Mouse (Mus musculus) lung, postnatal 0 days (tissue): ENCODE data around the gene Dnase2b. TPM values are rescaled to one million over a fixed set of nuclear protein-coding genes. Genes with fewer than 3 reads are reported as not detected.

Source experiments
- ATAC-seq: fragments of 200-750 bp; cut with Nextera tagmentation; 2 replicates; pipeline ENCODE4 v1.8.0; 2017; ENCODE audit warnings: moderate library complexity
- DNase-seq: peaks from one replicate; pipeline ENCODE4 v3.0.0-alpha.2; 2016; ENCODE audit warnings: low spot score
- H3K27ac ChIP-seq: fragments of 300-500 bp; sonication (generic); 2 replicates; pipeline ENCODE4 v1.5.1; 2014; ENCODE audit warnings: antibody characterized with exemption, mild to moderate bottlenecking, low read length, mixed read lengths
- H3K27me3 ChIP-seq: fragments of 300-500 bp; sonication (generic); replicated peaks from 2 replicates; pipeline ENCODE4 v1.6.1; 2014; ENCODE audit warnings: low read length, mixed read lengths; ENCODE audit not compliant: insufficient read depth
- H3K36me3 ChIP-seq: fragments of 300-500 bp; sonication (generic); 2 replicates; pipeline ENCODE4 v1.6.1; 2014; ENCODE audit warnings: low read length, mixed read lengths; ENCODE audit not compliant: insufficient read depth
- H3K4me1 ChIP-seq: fragments of 300-500 bp; sonication (generic); 2 replicates; pipeline ENCODE4 v1.6.1; 2014; ENCODE audit warnings: antibody characterized with exemption, low read depth, low read length, mixed read lengths; ENCODE audit not compliant: insufficient read depth
- H3K4me2 ChIP-seq: fragments of 300-500 bp; sonication (generic); replicated peaks from 2 replicates; pipeline ENCODE4 v1.6.1; 2014; ENCODE audit warnings: low read depth, mild to moderate bottlenecking, low read length, moderate library complexity, mixed read lengths
- H3K4me3 ChIP-seq: fragments of 300-500 bp; sonication (generic); 2 replicates; pipeline ENCODE4 v1.5.1; 2014; ENCODE audit warnings: low read depth, low read length
- H3K9ac ChIP-seq: fragments of 300-500 bp; sonication (generic); replicated peaks from 2 replicates; pipeline ENCODE4 v1.6.1; 2014; ENCODE audit warnings: low read depth, mild to moderate bottlenecking
- H3K9me3 ChIP-seq: fragments of 300-500 bp; sonication (generic); 2 replicates; pipeline ENCODE4 v1.6.1; 2016; ENCODE audit warnings: low read length, mixed read lengths
- CTCF ChIP-seq: IDR thresholded peaks from 2 replicates; pipeline ENCODE4 v1.5.1; 2016; ENCODE audit warnings: antibody characterized with exemption, mild to moderate bottlenecking
- EP300 ChIP-seq: IDR thresholded peaks from 2 replicates; pipeline ENCODE4 v1.6.1; 2016; ENCODE audit warnings: antibody characterized with exemption, mild to moderate bottlenecking, control low read depth
- WGBS: fragments of 180-500 bp; shearing (Covaris S2); extraction: QIAGEN DNeasy Blood & Tissue Kit; methylation state at CpG from one replicate; pipeline ENCODE4 v1.1.7; 2014; 5-methylcytosine and 5-hydroxymethylcytosine counted together
- polyA plus RNA-seq: library from polyadenylated mRNA; unstranded; fragments of >200 nt; fragmentation: Nextera tagmentation; extraction: Ambion mirVana; gene quantifications from 2 replicates; pipeline ENCODE4 v1.2.1, GENCODE M21; 2015

Dnase2b gene
- polyA plus RNA-seq, 1 experiment from 2014 or later, result 0.07 TPM

DNA sequence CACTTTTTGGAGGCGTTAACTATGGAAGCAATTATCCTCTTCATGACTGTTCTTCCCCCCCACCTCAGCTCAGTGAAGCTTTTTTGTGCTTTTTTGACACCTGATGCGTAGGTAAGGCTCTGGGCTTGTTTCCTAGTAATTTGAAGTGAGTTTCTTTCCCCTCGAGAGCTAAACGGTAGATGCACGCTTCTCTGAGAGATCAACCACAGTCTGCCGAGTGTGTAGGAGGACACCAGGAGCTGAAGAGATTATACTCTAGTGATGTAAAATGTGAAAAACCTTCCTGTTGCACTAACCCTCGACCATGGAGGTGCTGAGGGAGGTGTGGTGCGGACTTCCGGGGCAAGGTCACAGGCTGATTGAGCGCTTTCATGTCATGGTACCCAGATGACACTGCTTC is 4.7 kb upstream of the Dnase2b start:
- no peak overlapping the region for H3K4me2 ChIP-seq
- TF ChIP-seq CTCF (no peak), EP300 (no peak)
- no peaks in the 10 kb centered on the region for H3K4me1 ChIP-seq
- no peak for ATAC-seq
- H3K9me3 ChIP-seq, result no peaks in the 10 kb centered on the region
- H3K4me3 ChIP-seq, result no peak overlapping the region
- H3K27me3 ChIP-seq, result no peaks in the 10 kb centered on the region
- H3K27ac ChIP-seq, result no peak overlapping the region
- no peak overlapping the region for H3K9ac ChIP-seq
- H3K36me3 ChIP-seq, result no peaks in the 10 kb centered on the region
- no peak for DNase-seq
- 80% methylated on average over 10 of the region's 10 CpGs for WGBS

GRCm38 (mm10) chr3:146618357-146618756 is 3.0 kb upstream of the Dnase2b start:
- WGBS, result 60% methylated on average over 4 of the region's 4 CpGs
- no peak for ATAC-seq
- Histone ChIP-seq H3K4me3 (no peak overlapping the region), H3K9ac (no peak overlapping the region), H3K9me3 (no peaks in the 10 kb centered on the region), H3K27me3 (no peaks in the 10 kb centered on the region), H3K4me2 (no peak overlapping the region), H3K27ac (no peak overlapping the region), H3K36me3 (no peaks in the 10 kb centered on the region), H3K4me1 (no peaks in the 10 kb centered on the region)
- no peak for DNase-seq
- no peak for TF ChIP-seq EP300
- no peak for TF ChIP-seq CTCF

GRCm38 (mm10) chr3:146617946-146618345 is 2.5 kb upstream of the Dnase2b start:
- no peak overlapping the region for H3K4me3 ChIP-seq
- H3K27ac ChIP-seq, result no peak overlapping the region
- no peaks in the 10 kb centered on the region for H3K36me3 ChIP-seq
- H3K9ac ChIP-seq, result no peak overlapping the region
- ATAC-seq, result no peak
- H3K9me3 ChIP-seq, result no peaks in the 10 kb centered on the region
- TF ChIP-seq EP300 (no peak), CTCF (no peak)
- no peaks in the 10 kb centered on the region for H3K4me1 ChIP-seq
- no peak for DNase-seq
- H3K27me3 ChIP-seq, result no peaks in the 10 kb centered on the region
- no peak overlapping the region for H3K4me2 ChIP-seq

GRCm38 (mm10) chr3:146616533-146617283 is 1.3 kb upstream of the Dnase2b start:
- Histone ChIP-seq H3K9me3 (no peaks in the 10 kb centered on the region), H3K4me1 (no peaks in the 10 kb centered on the region), H3K36me3 (no peaks in the 10 kb centered on the region), H3K4me2 (no peak overlapping the region), H3K27me3 (no peaks in the 10 kb centered on the region), H3K27ac (no peak overlapping the region), H3K4me3 (no peak overlapping the region), H3K9ac (no peak overlapping the region)
- DNase-seq, result no peak
- TF ChIP-seq CTCF (no peak), EP300 (no peak)
- no peak for ATAC-seq
- WGBS, result 64% methylated on average over 5 of the region's 5 CpGs

GRCm38 (mm10) chr3:146611821-146612220 is 3.6 kb downstream of the Dnase2b start:
- DNase-seq, result no peak
- WGBS, result 56% methylated on average over 4 of the region's 4 CpGs
- H3K9me3 ChIP-seq, result no peaks in the 10 kb centered on the region
- H3K4me3 ChIP-seq, result no peak overlapping the region
- no peak overlapping the region for H3K4me2 ChIP-seq
- H3K36me3 ChIP-seq, result no peaks in the 10 kb centered on the region
- H3K27me3 ChIP-seq, result no peaks in the 10 kb centered on the region
- H3K9ac ChIP-seq, result no peak overlapping the region
- no peak for TF ChIP-seq EP300
- no peak for TF ChIP-seq CTCF
- no peak overlapping the region for H3K27ac ChIP-seq
- ATAC-seq, result no peak
- no peaks in the 10 kb centered on the region for H3K4me1 ChIP-seq

- no peak for DNase-seq
- no peak overlapping the region for H3K4me3 ChIP-seq
- no peak for ATAC-seq
- no peak for TF ChIP-seq EP300
- TF ChIP-seq CTCF, result no peak
- no peaks in the 10 kb centered on the region for H3K36me3 ChIP-seq
- no peaks in the 10 kb centered on the region for H3K9me3 ChIP-seq
- WGBS, result 81% methylated on average over 4 of the region's 4 CpGs
- H3K4me1 ChIP-seq, result no peaks in the 10 kb centered on the region
- H3K27ac ChIP-seq, result no peak overlapping the region
- H3K27me3 ChIP-seq, result no peaks in the 10 kb centered on the region
- no peak overlapping the region for H3K9ac ChIP-seq
- no peak overlapping the region for H3K4me2 ChIP-seq
These were observed 4.1 kb downstream of the Dnase2b start for GRCm38 (mm10) chr3:146611261-146611660.
